Mouse (Mus musculus): Measurements from ENCODE around the gene Ppp1r3d. TPM values are rescaled to one million over a fixed set of nuclear protein-coding genes. Genes with fewer than 3 reads are reported as not detected.
A peak's percentile ranks its signal among the peaks of the same experiment; 100 is the strongest.

Gene Ppp1r3d
- polyA plus RNA-seq, 1 experiment from 2014 or later: 1.2 TPM

- peak; percentile 50 for ATAC-seq
- no peaks in the 10 kb centered on the region for H3K9me3 ChIP-seq (ENCODE audit: low read length)
- no peak for TF ChIP-seq EP300 (IDR thresholded peaks at IDR 0.05; ENCODE audit: low read depth)
Observed at GRCm38 (mm10) chr2:178416970-178417369, 2.7 kb upstream of the Ppp1r3d start.

GRCm38 (mm10) chr2:178416427-178416826 lies 2.2 kb upstream of the Ppp1r3d start:
- Histone ChIP-seq H3K9ac (replicated peaks) (no peak overlapping the region), H3K4me2 (ENCODE audit: low read depth, low read length) (peak overlapping the region; percentile 85), H3K9me3 (ENCODE audit: low read length) (no peaks in the 10 kb centered on the region), H3K27me3 (ENCODE audit: insufficient read depth, low read length) (peaks cover 24% of the 10 kb centered on the region), H3K4me1 (ENCODE audit: insufficient read depth) (peaks cover 14% of the 10 kb centered on the region), H3K27ac (ENCODE audit: low read depth) (peak overlapping the region; percentile 57), H3K36me3 (replicated peaks; ENCODE audit: insufficient read depth, low read length) (no peaks in the 10 kb centered on the region), H3K4me3 (ENCODE audit: low read depth, low read length) (0 out of 2 replicates have a peak overlapping the region, but pooled peaks have one; percentile 19)
- WGBS (ENCODE audit: insufficient replicate concordance): 35% methylated on average over 13 of the region's 13 CpGs
- TF ChIP-seq CTCF (IDR thresholded peaks at IDR 0.05; ENCODE audit: low read depth) (no peak), EP300 (IDR thresholded peaks at IDR 0.05; ENCODE audit: low read depth) (peak; percentile 53; the same call in 1 of the 2 replicates)
- peak; percentile 42 for DNase-seq
- peak; percentile 53 for ATAC-seq

More at GRCm38 (mm10) chr2:178416970-178417369, 2.7 kb upstream of the Ppp1r3d start:
- H3K27me3 ChIP-seq (ENCODE audit: insufficient read depth, low read length): peaks cover 22% of the 10 kb centered on the region
- no peak overlapping the region for H3K4me2 ChIP-seq (ENCODE audit: low read depth, low read length)
- no peak overlapping the region for H3K4me3 ChIP-seq (ENCODE audit: low read depth, low read length)
- DNase-seq: peak; percentile 22
- peaks cover 14% of the 10 kb centered on the region for H3K4me1 ChIP-seq (ENCODE audit: insufficient read depth)
- peak overlapping the region; percentile 30 for H3K27ac ChIP-seq (ENCODE audit: low read depth)
- H3K36me3 ChIP-seq (replicated peaks; ENCODE audit: insufficient read depth, low read length): no peaks in the 10 kb centered on the region
- 44% methylated on average over 4 of the region's 4 CpGs for WGBS (ENCODE audit: insufficient replicate concordance)
- H3K9ac ChIP-seq (replicated peaks): no peak overlapping the region

- peaks cover 26% of the 10 kb centered on the region for H3K27me3 ChIP-seq (ENCODE audit: insufficient read depth, low read length)
- WGBS (ENCODE audit: insufficient replicate concordance): 33% methylated on average over 3 of the region's 3 CpGs
- no peaks in the 10 kb centered on the region for H3K9me3 ChIP-seq (ENCODE audit: low read length)
- H3K4me1 ChIP-seq (ENCODE audit: insufficient read depth): peaks cover 14% of the 10 kb centered on the region
- H3K36me3 ChIP-seq (replicated peaks; ENCODE audit: insufficient read depth, low read length): no peaks in the 10 kb centered on the region
- DNase-seq (no peak), ATAC-seq (no peak)
- H3K4me2 ChIP-seq (ENCODE audit: low read depth, low read length): peak overlapping the region; percentile 85
- TF ChIP-seq CTCF (IDR thresholded peaks at IDR 0.05; ENCODE audit: low read depth) (no peak), EP300 (IDR thresholded peaks at IDR 0.05; ENCODE audit: low read depth) (no peak)
- H3K4me3 ChIP-seq (ENCODE audit: low read depth, low read length): peak overlapping the region; percentile 61
- H3K9ac ChIP-seq (replicated peaks): no peak overlapping the region
- no peak overlapping the region for H3K27ac ChIP-seq (ENCODE audit: low read depth)
Observed at GRCm38 (mm10) chr2:178415150-178415448, 827 bp upstream of the Ppp1r3d start.

DNA sequence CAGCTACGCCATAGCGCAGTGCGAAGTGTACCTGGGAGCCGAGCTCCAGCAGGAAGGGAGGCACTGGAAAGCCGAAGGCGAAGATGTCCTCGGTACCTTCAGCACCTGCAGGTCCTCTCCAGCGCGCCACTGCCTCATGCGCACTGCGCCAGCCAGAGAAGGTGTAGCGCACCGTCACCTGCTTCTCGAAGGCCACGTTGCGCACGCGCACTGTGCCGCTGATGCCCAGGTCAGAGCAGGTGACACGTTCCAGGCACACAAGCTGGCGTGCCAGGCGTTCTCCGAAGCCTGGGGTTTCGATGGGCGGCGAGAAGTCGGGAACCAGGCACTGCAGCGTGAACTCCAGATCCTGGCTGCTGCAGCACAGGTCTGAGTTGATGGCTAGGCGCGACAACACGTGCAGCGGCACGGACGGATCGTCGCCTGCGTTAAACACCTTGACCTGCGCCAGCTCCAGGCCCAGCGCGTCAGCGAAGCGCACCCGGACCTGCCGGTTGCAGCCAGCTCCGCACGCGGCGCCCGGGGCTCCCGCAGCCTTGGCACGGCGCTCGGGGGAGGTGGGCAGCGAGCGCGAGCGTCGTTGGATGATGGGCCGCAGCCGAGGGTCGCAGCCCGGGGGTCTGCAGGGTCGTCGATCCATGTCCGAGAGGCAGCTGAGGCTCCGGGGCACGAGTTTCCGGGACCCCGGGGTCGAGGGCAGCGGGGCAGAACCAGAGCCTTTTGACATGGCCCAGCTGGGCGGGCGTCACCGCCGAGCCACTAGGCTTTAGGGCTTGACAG lies 601 bp downstream of the Ppp1r3d start:
- peak overlapping the region; percentile 57 for H3K9ac ChIP-seq (replicated peaks)

DNA sequence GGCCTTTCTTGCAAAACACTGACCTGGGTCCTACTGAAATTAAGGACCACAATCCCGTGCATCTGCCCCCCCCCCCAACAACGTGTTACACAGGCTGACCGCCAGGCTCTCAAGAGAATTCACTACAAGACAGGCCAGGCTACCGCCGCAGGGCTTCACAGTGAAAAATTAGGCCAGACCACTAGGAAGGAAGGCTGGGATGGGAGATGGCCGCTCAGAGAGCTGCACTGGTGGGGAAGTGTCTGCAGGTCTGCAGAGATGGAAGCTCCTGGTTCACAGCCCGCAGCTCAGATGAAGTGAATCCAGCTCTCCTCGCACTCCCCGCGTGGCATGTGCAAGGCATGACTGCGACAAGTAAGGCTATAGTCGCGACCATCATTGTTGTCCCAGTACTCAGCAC lies 1.2 kb downstream of the Ppp1r3d start:
- Histone ChIP-seq H3K36me3 (replicated peaks; ENCODE audit: insufficient read depth, low read length) (no peaks in the 10 kb centered on the region), H3K4me3 (ENCODE audit: low read depth, low read length) (peak overlapping the region; percentile 61; the same call in 1 of the 2 replicates), H3K4me1 (ENCODE audit: insufficient read depth) (peaks cover 14% of the 10 kb centered on the region), H3K27me3 (ENCODE audit: insufficient read depth, low read length) (peaks cover 26% of the 10 kb centered on the region), H3K4me2 (ENCODE audit: low read depth, low read length) (peak overlapping the region; percentile 85), H3K9ac (replicated peaks) (no peak overlapping the region), H3K9me3 (ENCODE audit: low read length) (no peaks in the 10 kb centered on the region), H3K27ac (ENCODE audit: low read depth) (no peak overlapping the region)
- TF ChIP-seq EP300 (IDR thresholded peaks at IDR 0.05; ENCODE audit: low read depth): no peak
- no peak for TF ChIP-seq CTCF (IDR thresholded peaks at IDR 0.05; ENCODE audit: low read depth)
- ATAC-seq (no peak), DNase-seq (no peak)
- 72% methylated on average over 13 of the region's 13 CpGs for WGBS (ENCODE audit: insufficient replicate concordance)

More for the DNA sequence above, 601 bp downstream of the Ppp1r3d start:
- no peak for TF ChIP-seq EP300 (IDR thresholded peaks at IDR 0.05; ENCODE audit: low read depth)
- TF ChIP-seq CTCF (IDR thresholded peaks at IDR 0.05; ENCODE audit: low read depth): no peak
- no peaks in the 10 kb centered on the region for H3K36me3 ChIP-seq (replicated peaks; ENCODE audit: insufficient read depth, low read length)
- 15% methylated on average over 72 of the region's 75 CpGs for WGBS (ENCODE audit: insufficient replicate concordance)
- peak overlapping the region; percentile 85 for H3K4me2 ChIP-seq (ENCODE audit: low read depth, low read length)
- peak overlapping the region; percentile 76 for H3K27ac ChIP-seq (ENCODE audit: low read depth)
- no peaks in the 10 kb centered on the region for H3K9me3 ChIP-seq (ENCODE audit: low read length)
- H3K4me1 ChIP-seq (ENCODE audit: insufficient read depth): peaks cover 14% of the 10 kb centered on the region
- DNase-seq: no peak
- H3K4me3 ChIP-seq (ENCODE audit: low read depth, low read length): peak overlapping the region; percentile 61
- H3K27me3 ChIP-seq (ENCODE audit: insufficient read depth, low read length): peaks cover 26% of the 10 kb centered on the region
- no peak for ATAC-seq

- Histone ChIP-seq H3K27ac (ENCODE audit: low read depth) (no peak overlapping the region), H3K4me2 (ENCODE audit: low read depth, low read length) (peak overlapping the region; percentile 85), H3K9me3 (ENCODE audit: low read length) (no peaks in the 10 kb centered on the region), H3K4me1 (ENCODE audit: insufficient read depth) (peaks cover 14% of the 10 kb centered on the region), H3K9ac (replicated peaks) (no peak overlapping the region), H3K36me3 (replicated peaks; ENCODE audit: insufficient read depth, low read length) (no peaks in the 10 kb centered on the region), H3K4me3 (ENCODE audit: low read depth, low read length) (no peak overlapping the region), H3K27me3 (ENCODE audit: insufficient read depth, low read length) (peaks cover 26% of the 10 kb centered on the region)
- DNase-seq (no peak), ATAC-seq (no peak)
- WGBS (ENCODE audit: insufficient replicate concordance): 61% methylated on average over 6 of the region's 6 CpGs
- TF ChIP-seq CTCF (IDR thresholded peaks at IDR 0.05; ENCODE audit: low read depth): no peak
- no peak for TF ChIP-seq EP300 (IDR thresholded peaks at IDR 0.05; ENCODE audit: low read depth)
Observed at GRCm38 (mm10) chr2:178412598-178412997, 1.7 kb downstream of the Ppp1r3d start.

Data from liver, postnatal 0 days (tissue).